Mouse (Mus musculus): ENCODE measurements around the gene Polr1e. TPM values are rescaled to one million over a fixed set of nuclear protein-coding genes. Genes with fewer than 3 reads are reported as not detected.

Polr1e gene
- 11.4 and 13.7 TPM in 2 replicates for polyA plus RNA-seq (2015; fragmentation: Nextera tagmentation; extraction: Ambion mirVana)

DNA sequence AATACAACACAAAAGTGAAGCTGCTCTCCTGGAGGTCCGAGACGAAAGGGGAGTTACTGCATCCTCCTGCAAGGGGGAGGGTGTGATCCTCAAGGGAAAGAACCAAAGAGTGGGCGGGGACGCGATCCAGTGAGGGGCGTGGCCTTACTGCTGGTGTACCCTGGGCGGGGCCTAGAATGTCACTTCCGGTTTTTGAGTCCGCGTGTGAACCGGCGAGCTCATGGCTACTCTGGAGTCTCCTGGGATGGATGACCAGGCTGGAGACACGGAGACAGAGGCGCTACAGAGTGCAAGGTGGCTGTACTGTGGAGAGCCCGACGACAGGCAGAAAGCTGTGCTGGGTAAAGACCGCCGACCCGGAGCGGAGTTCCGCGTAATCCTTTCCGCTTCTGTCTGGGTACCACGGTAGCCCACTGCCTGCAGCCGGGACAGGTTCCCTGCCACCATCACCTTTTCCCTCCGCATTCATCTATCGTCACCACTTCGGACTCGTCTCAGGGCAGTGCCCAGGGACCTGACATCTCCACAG, at the start of gene Polr1e:
Polr1e (plus strand) TSS at position 132 of the 529 bp plus-strand sequence.
- Histone ChIP-seq H3K27me3 (replicated peaks; ENCODE audit: control insufficient read depth, insufficient read depth, low read length) (no peaks in the 10 kb centered on the region), H3K9ac (ENCODE audit: low read depth, low read length) (peak within 1 kb of the TSS; percentile 53), H3K4me2 (replicated peaks; ENCODE audit: low read depth) (peak within 1 kb of the TSS; percentile 96), H3K4me3 (ENCODE audit: low read depth, low read length) (peak within 1 kb of the TSS; percentile 59), H3K9me3 (ENCODE audit: control insufficient read depth) (no peaks in the 10 kb centered on the region), H3K27ac (ENCODE audit: low read depth, low read length) (no peak within 1 kb of the TSS), H3K4me1 (replicated peaks; ENCODE audit: control insufficient read depth, insufficient read depth, low read length) (no peaks in the 10 kb centered on the region), H3K36me3 (ENCODE audit: control insufficient read depth, insufficient read depth) (no peaks in the 10 kb centered on the region)
- peak; percentile 76 for ATAC-seq
- WGBS: under 1% methylated on average over 29 of the region's 29 CpGs
- TF ChIP-seq CTCF (IDR thresholded peaks at IDR 0.05; ENCODE audit: low read depth): 0 out of 2 replicates have a peak, but pooled peaks have one; percentile 8

DNA sequence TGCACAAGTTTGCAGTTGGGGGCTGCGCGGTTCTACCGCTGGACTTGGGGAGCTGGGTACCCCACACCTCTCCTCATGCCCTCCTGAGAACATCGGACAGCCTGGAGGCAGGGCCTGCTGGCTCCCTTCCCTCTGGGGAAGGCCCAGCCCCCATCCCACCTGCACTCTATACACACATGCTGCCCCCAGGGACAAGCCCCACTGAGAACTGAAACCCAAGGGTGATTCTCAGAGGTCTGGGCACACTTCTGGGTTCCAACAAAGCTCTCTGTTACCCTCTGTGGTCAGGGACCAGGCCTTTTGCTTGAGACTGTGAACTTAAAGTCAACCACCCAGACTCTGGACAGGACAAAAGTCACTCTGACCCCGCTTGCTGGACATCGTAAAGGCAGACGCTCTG, 48.3 kb upstream of the Polr1e start:
- WGBS: 80% methylated on average over 7 of the region's 7 CpGs
- no peak for ATAC-seq
- no peak overlapping the region for H3K4me3 ChIP-seq (ENCODE audit: low read depth, low read length)
- H3K9ac ChIP-seq (ENCODE audit: low read depth, low read length): no peak overlapping the region
- H3K27ac ChIP-seq (ENCODE audit: low read depth, low read length): no peak overlapping the region
- H3K4me2 ChIP-seq (replicated peaks; ENCODE audit: low read depth): no peak overlapping the region
- no peaks in the 10 kb centered on the region for H3K36me3 ChIP-seq (ENCODE audit: control insufficient read depth, insufficient read depth)
- no peaks in the 10 kb centered on the region for H3K9me3 ChIP-seq (ENCODE audit: control insufficient read depth)
- no peaks in the 10 kb centered on the region; the same call in 1 of the 2 replicates for H3K4me1 ChIP-seq (replicated peaks; ENCODE audit: control insufficient read depth, insufficient read depth, low read length)
- H3K27me3 ChIP-seq (replicated peaks; ENCODE audit: control insufficient read depth, insufficient read depth, low read length): no peaks in the 10 kb centered on the region
- no peak for TF ChIP-seq CTCF (IDR thresholded peaks at IDR 0.05; ENCODE audit: low read depth)

DNA sequence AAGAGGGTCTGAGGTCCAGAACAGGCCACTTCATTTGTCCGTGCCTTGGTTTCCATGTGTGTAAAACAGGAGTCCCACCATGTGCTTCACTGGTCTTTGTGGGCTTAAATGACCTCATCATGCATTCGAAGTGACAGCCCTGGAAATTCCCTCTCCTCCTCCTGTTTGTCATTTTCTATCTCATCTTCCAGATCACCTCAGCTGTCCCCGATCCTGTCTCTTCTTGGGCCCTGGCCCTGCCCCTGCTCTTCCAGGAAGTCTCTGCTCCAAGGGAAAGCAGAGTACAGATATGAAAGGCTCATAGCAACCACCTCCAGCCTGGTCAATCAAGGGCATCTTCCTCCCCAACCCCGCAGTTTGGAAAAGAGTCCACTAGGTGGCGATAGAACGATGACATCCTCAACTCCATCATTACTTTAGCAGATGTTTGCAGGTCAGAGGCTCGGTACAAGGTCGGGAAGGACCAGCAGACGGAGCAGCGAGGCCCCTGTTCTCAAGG, 47.7 kb upstream of the Polr1e start:
- no peak for ATAC-seq
- Histone ChIP-seq H3K4me1 (replicated peaks; ENCODE audit: control insufficient read depth, insufficient read depth, low read length) (no peaks in the 10 kb centered on the region; the same call in 1 of the 2 replicates), H3K27me3 (replicated peaks; ENCODE audit: control insufficient read depth, insufficient read depth, low read length) (no peaks in the 10 kb centered on the region), H3K9me3 (ENCODE audit: control insufficient read depth) (no peaks in the 10 kb centered on the region), H3K36me3 (ENCODE audit: control insufficient read depth, insufficient read depth) (no peaks in the 10 kb centered on the region), H3K4me2 (replicated peaks; ENCODE audit: low read depth) (no peak overlapping the region), H3K4me3 (ENCODE audit: low read depth, low read length) (no peak overlapping the region), H3K9ac (ENCODE audit: low read depth, low read length) (no peak overlapping the region), H3K27ac (ENCODE audit: low read depth, low read length) (no peak overlapping the region)
- 21% methylated on average over 10 of the region's 10 CpGs for WGBS
- TF ChIP-seq CTCF (IDR thresholded peaks at IDR 0.05; ENCODE audit: low read depth): peak; percentile 86

DNA sequence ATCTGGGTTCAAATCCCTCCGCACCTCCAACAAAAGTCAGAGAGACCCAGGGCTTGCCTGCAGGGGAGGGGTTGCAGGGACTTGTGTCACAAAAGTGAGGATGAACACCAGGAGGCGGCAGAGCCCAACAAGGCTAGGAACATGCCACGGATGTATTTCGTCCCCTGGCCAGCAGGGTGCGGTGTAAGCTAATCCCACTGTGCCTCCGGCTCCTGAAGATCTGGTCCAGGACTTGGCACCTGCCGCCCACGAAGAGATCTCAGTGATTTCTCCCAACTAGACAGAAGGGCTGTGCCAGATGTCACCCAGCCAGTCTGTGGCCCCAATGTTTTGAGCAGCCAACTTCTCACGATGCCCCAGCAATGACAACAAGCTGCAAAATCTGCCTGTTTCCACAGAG, 44.9 kb upstream of the Polr1e start:
- Histone ChIP-seq H3K36me3 (ENCODE audit: control insufficient read depth, insufficient read depth) (no peaks in the 10 kb centered on the region), H3K27me3 (replicated peaks; ENCODE audit: control insufficient read depth, insufficient read depth, low read length) (no peaks in the 10 kb centered on the region), H3K9ac (ENCODE audit: low read depth, low read length) (no peak overlapping the region), H3K27ac (ENCODE audit: low read depth, low read length) (no peak overlapping the region), H3K4me3 (ENCODE audit: low read depth, low read length) (no peak overlapping the region), H3K4me1 (replicated peaks; ENCODE audit: control insufficient read depth, insufficient read depth, low read length) (no peaks in the 10 kb centered on the region; the same call in 1 of the 2 replicates), H3K4me2 (replicated peaks; ENCODE audit: low read depth) (peak overlapping the region; percentile 52), H3K9me3 (ENCODE audit: control insufficient read depth) (no peaks in the 10 kb centered on the region)
- TF ChIP-seq CTCF (IDR thresholded peaks at IDR 0.05; ENCODE audit: low read depth): peak; percentile 99
- ATAC-seq: peak; percentile 61
- WGBS: 11% methylated on average over 9 of the region's 9 CpGs

DNA sequence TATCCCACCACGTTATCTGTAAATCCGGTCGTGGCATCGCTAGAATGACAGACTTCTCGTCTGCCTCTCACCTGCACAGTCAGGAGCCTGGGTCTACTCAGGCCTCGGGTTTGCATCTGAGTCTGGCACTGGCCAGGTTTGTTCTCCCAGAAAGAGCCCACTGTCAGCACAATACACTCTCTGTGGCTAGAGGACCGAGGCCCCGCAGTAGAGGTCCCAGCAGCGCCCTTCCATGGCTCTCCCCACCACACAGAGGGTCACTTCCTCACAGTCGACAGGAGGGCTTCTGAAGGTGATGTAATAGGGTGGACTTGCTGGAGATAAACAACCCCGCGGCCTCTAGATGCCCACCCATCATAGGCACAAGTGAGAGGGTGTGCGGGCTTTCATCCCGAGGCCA, 44.5 kb upstream of the Polr1e start:
- no peaks in the 10 kb centered on the region; the same call in 1 of the 2 replicates for H3K4me1 ChIP-seq (replicated peaks; ENCODE audit: control insufficient read depth, insufficient read depth, low read length)
- no peak for TF ChIP-seq CTCF (IDR thresholded peaks at IDR 0.05; ENCODE audit: low read depth)
- 47% methylated on average over 14 of the region's 14 CpGs for WGBS
- H3K9ac ChIP-seq (ENCODE audit: low read depth, low read length): no peak overlapping the region
- no peaks in the 10 kb centered on the region for H3K27me3 ChIP-seq (replicated peaks; ENCODE audit: control insufficient read depth, insufficient read depth, low read length)
- H3K36me3 ChIP-seq (ENCODE audit: control insufficient read depth, insufficient read depth): no peaks in the 10 kb centered on the region
- no peak; the same call in 1 of the 2 replicates for ATAC-seq
- no peak overlapping the region for H3K27ac ChIP-seq (ENCODE audit: low read depth, low read length)
- H3K4me2 ChIP-seq (replicated peaks; ENCODE audit: low read depth): peak overlapping the region; percentile 52
- no peaks in the 10 kb centered on the region for H3K9me3 ChIP-seq (ENCODE audit: control insufficient read depth)
- no peak overlapping the region for H3K4me3 ChIP-seq (ENCODE audit: low read depth, low read length)

DNA sequence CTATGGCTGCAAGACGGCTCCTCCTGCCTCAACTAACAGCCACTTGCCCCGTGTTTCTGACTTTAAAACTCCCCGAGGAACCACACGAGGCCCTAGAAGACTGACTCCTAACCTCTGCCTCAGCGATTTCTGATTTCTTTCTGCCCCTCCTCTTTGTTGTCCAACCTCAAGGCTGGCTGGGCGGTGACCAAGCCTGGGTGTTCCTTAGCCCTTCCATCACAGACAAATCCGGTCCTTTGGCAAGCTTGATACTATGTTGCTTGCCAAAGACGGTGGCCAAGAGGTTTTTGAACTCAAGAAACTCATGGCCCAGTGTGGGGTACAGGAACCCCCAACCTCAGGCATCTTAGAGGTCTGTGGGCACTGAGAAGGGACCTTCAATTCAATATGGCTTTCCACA, 44.1 kb upstream of the Polr1e start:
- no peak for ATAC-seq
- Histone ChIP-seq H3K27ac (ENCODE audit: low read depth, low read length) (no peak overlapping the region), H3K36me3 (ENCODE audit: control insufficient read depth, insufficient read depth) (no peaks in the 10 kb centered on the region), H3K4me2 (replicated peaks; ENCODE audit: low read depth) (no peak overlapping the region), H3K9ac (ENCODE audit: low read depth, low read length) (no peak overlapping the region), H3K4me3 (ENCODE audit: low read depth, low read length) (no peak overlapping the region), H3K27me3 (replicated peaks; ENCODE audit: control insufficient read depth, insufficient read depth, low read length) (no peaks in the 10 kb centered on the region), H3K4me1 (replicated peaks; ENCODE audit: control insufficient read depth, insufficient read depth, low read length) (no peaks in the 10 kb centered on the region; the same call in 1 of the 2 replicates), H3K9me3 (ENCODE audit: control insufficient read depth) (no peaks in the 10 kb centered on the region)
- WGBS: 81% methylated on average over 8 of the region's 8 CpGs
- TF ChIP-seq CTCF (IDR thresholded peaks at IDR 0.05; ENCODE audit: low read depth): no peak

Data from intestine, postnatal 0 days (tissue).